Mouse (Mus musculus) small intestine, adult 2 months (tissue): ENCODE measurements around the gene Rsph14.

Source experiments
- CTCF ChIP-seq: fragments of 200-500 bp; IDR thresholded peaks from 2 replicates; pipeline ENCODE4 v1.5.1; 2012; ENCODE audit warnings: low read depth, mild to moderate bottlenecking, control low read depth, inconsistent platforms, low read length, moderate library complexity, mixed read lengths; ENCODE audit not compliant: insufficient replicate concordance, insufficient read length; ENCODE audit errors: extremely low read depth
- POLR2A ChIP-seq: fragments of 200-500 bp; IDR thresholded peaks from 2 replicates; pipeline ENCODE4 v1.6.1; 2012; ENCODE audit warnings: low read depth, mild to moderate bottlenecking, control low read depth, inconsistent platforms, low read length, moderate library complexity

GRCm38 (mm10) chr10:74940795-74941194 lies 91.6 kb downstream of the Rsph14 start:
- no peak for TF ChIP-seq POLR2A
- no peak for TF ChIP-seq CTCF
